Mouse (Mus musculus) lung, embryonic 14.5 days (tissue): ENCODE results near the gene Gm11549. TPM values are rescaled to one million over a fixed set of nuclear protein-coding genes. Genes with fewer than 3 reads are reported as not detected.

ENCODE experiments used
- ATAC-seq: fragments of 200-750 bp; cut with Nextera tagmentation; 2 replicates; pipeline ENCODE4 v1.8.0; 2017; ENCODE audit warnings: mild to moderate bottlenecking, moderate TSS enrichment, moderate library complexity; ENCODE audit not compliant: insufficient read depth
- DNase-seq: peaks from one replicate; pipeline ENCODE4 v3.0.0-alpha.2; 2015
- H3K27ac ChIP-seq: fragments of 300-500 bp; sonication (generic); 2 replicates; pipeline ENCODE4 v1.5.1; 2014; ENCODE audit warnings: low read depth, mild to moderate bottlenecking, moderate library complexity
- H3K27me3 ChIP-seq: fragments of 300-500 bp; sonication (generic); 2 replicates; pipeline ENCODE4 v1.6.1; 2014; ENCODE audit warnings: low read length, control low read depth; ENCODE audit not compliant: insufficient read depth
- H3K36me3 ChIP-seq: fragments of 300-500 bp; sonication (generic); 2 replicates; pipeline ENCODE4 v1.6.1; 2014; ENCODE audit warnings: control low read depth; ENCODE audit not compliant: insufficient read depth
- H3K4me1 ChIP-seq: fragments of 300-500 bp; sonication (generic); 2 replicates; pipeline ENCODE4 v1.6.1; 2014; ENCODE audit warnings: antibody characterized with exemption, control low read depth; ENCODE audit not compliant: insufficient read depth
- H3K4me2 ChIP-seq: fragments of 300-500 bp; sonication (generic); 2 replicates; pipeline ENCODE4 v1.6.1; 2014; ENCODE audit warnings: mild to moderate bottlenecking
- H3K4me3 ChIP-seq: fragments of 300-500 bp; sonication (generic); 2 replicates; pipeline ENCODE4 v1.5.1; 2014; ENCODE audit warnings: low read depth, low read length
- H3K9ac ChIP-seq: fragments of 300-500 bp; sonication (generic); 2 replicates; pipeline ENCODE4 v1.6.1; 2014
- H3K9me3 ChIP-seq: fragments of 300-500 bp; sonication (generic); 2 replicates; pipeline ENCODE4 v1.6.1; 2016; ENCODE audit warnings: low read depth, low read length, control low read depth
- CTCF ChIP-seq: IDR thresholded peaks from 2 replicates; pipeline ENCODE4 v1.5.1; 2016; ENCODE audit warnings: antibody characterized with exemption, low read depth
- WGBS: fragments of 180-500 bp; shearing (Covaris S2); extraction: QIAGEN DNeasy Blood & Tissue Kit; methylation state at CpG from one replicate; pipeline ENCODE4 v1.1.7; 2014; 5-methylcytosine and 5-hydroxymethylcytosine counted together
- polyA plus RNA-seq: library from polyadenylated mRNA; unstranded; fragments of >200 nt; fragmentation: Nextera tagmentation; extraction: Ambion mirVana; gene quantifications from 2 replicates; pipeline ENCODE4 v1.2.1, GENCODE M21; 2014

Gm11549 gene
- polyA plus RNA-seq, 1 experiment from 2014 or later, result 0.12 TPM

DNA sequence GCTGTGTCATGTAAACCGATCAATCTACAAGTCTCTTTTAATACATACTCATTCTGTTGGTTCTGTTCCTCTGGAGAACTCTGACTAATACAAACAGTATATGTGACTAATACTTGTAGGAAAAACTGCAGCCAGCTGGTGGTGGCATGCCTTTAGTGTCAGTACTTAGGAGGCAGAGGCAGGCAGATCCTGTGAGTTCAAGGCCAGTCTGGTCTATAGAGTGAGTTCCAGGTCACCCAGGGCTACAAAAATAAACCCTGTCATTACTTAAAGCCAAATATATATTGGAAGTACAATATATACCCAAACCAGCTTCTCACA is 32.1 kb downstream of the Gm11549 start:
- no peaks in the 10 kb centered on the region for H3K36me3 ChIP-seq
- DNase-seq, result no peak
- 96% methylated on average over 1 of the region's 1 CpGs for WGBS
- no peaks in the 10 kb centered on the region for H3K9me3 ChIP-seq
- ATAC-seq, result no peak
- no peaks in the 10 kb centered on the region for H3K4me1 ChIP-seq
- H3K4me3 ChIP-seq, result no peak overlapping the region
- H3K4me2 ChIP-seq, result no peak overlapping the region
- H3K27ac ChIP-seq, result no peak overlapping the region
- no peak overlapping the region for H3K9ac ChIP-seq
- TF ChIP-seq CTCF, result no peak
- no peaks in the 10 kb centered on the region for H3K27me3 ChIP-seq

DNA sequence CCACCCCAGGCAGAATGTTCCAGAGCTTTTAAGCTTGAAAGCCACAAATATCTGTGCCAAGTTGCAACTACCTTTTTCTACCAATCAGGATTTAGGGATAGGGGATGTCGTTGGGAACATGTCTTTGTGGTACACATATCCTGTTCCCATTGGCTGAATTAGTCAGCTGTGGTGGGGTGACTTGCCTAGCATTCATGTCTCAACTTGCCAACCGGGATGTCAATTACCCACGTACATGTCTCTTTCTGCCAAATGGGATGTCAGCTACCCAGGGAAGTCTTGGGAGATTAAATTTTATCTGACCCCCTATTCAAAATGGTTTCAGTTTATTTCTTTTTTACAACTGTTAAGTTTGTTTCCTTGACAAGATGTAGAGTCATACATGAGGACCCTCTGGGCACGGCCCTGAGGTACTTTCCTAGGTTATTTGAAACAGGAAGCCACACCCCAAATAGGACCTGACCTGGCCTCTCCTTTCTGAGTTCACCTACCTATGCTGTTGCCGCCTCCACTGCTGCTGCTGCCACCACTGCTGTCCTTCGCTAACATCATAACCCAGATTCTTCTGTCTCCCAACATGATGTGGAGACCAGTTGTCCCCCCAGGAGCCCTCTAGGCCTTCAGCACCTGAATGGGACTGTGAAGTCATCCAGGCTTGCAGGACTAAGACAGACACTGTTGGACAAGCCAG is 32.6 kb downstream of the Gm11549 start:
- Histone ChIP-seq H3K4me3 (no peak overlapping the region), H3K27ac (no peak overlapping the region), H3K4me1 (no peaks in the 10 kb centered on the region), H3K36me3 (no peaks in the 10 kb centered on the region), H3K9me3 (no peaks in the 10 kb centered on the region), H3K4me2 (no peak overlapping the region), H3K9ac (no peak overlapping the region), H3K27me3 (no peaks in the 10 kb centered on the region)
- DNase-seq (no peak), ATAC-seq (no peak)
- no peak for TF ChIP-seq CTCF
- 79% methylated on average over 6 of the region's 6 CpGs for WGBS

DNA sequence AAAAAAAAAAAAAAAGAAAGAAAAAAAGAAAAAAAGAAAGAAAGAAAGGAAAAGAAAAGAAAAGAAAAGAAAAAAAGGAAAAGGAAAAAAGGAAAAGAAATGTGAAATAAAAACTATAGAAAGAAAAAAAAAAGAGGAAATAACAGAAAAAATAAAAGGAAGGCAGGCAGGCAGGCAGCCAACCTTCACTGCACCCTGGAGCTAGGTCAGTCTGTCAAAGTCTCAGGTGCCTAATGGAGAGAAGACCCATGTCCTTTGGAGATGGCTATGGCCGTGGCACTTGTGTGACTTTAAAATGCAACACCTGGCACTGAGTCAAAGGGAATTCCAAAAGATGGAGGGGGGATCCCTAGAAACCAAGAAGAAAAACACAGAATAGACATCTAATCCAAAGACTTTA is 33.2 kb downstream of the Gm11549 start:
- Histone ChIP-seq H3K27me3 (no peaks in the 10 kb centered on the region), H3K36me3 (no peaks in the 10 kb centered on the region), H3K9me3 (no peaks in the 10 kb centered on the region), H3K27ac (no peak overlapping the region), H3K4me1 (no peaks in the 10 kb centered on the region; the same call in 1 of the 2 replicates), H3K4me3 (no peak overlapping the region), H3K4me2 (no peak overlapping the region), H3K9ac (no peak overlapping the region)
- WGBS, result 64% methylated on average over 1 of the region's 1 CpGs
- TF ChIP-seq CTCF, result no peak
- ATAC-seq, result no peak
- no peak for DNase-seq

DNA sequence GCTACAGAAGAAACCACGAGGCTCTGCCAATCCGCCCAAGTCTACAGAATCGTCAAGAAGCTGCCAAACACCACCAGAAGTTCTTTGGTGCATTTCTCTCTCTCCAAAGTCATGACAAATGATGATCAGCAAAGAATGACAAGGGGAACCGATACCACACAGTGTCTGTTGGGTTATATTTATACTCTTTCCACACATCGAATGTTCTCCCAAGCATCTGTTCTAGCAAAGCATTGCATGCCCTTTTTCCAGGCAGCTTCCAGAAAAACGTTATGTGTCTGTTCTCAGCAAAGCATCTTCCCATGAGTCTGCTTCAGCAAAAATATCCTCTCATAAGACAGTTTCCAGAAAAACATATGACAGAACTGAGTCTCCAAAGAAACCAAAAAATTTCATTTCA is 34.7 kb downstream of the Gm11549 start:
- Histone ChIP-seq H3K27ac (no peak overlapping the region), H3K36me3 (no peaks in the 10 kb centered on the region), H3K9ac (no peak overlapping the region), H3K4me2 (no peak overlapping the region), H3K27me3 (no peaks in the 10 kb centered on the region), H3K4me3 (no peak overlapping the region), H3K9me3 (no peaks in the 10 kb centered on the region), H3K4me1 (peaks cover 5% of the 10 kb centered on the region)
- TF ChIP-seq CTCF, result no peak
- no peak for ATAC-seq
- no peak for DNase-seq
- WGBS, result 81% methylated on average over 6 of the region's 6 CpGs

DNA sequence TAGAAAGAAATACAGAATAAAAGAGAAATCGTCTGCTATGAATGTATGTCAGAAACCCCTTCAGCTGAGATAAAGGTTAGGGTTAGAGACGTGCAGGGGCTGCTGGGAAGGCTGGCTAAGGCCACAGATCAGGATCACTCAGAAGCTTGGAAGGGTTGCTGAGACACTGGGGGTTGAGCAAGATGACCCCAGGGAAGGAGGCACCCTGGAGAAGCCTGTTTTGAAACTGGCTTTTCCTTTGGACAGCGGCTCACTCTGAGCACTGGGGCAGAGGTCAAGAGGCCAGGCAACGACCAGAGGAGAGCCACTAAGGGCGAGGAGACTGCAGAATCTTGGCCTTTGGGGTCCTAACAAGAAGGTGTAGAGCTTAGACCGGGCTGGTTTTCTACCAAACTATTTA is 35.4 kb downstream of the Gm11549 start:
- H3K4me2 ChIP-seq, result no peak overlapping the region
- no peak for TF ChIP-seq CTCF
- H3K9me3 ChIP-seq, result no peaks in the 10 kb centered on the region
- H3K27me3 ChIP-seq, result no peaks in the 10 kb centered on the region
- no peak overlapping the region for H3K9ac ChIP-seq
- H3K4me1 ChIP-seq, result peaks cover 10% of the 10 kb centered on the region
- ATAC-seq (no peak), DNase-seq (no peak)
- no peaks in the 10 kb centered on the region for H3K36me3 ChIP-seq
- no peak overlapping the region for H3K27ac ChIP-seq
- no peak overlapping the region for H3K4me3 ChIP-seq
- 42% methylated on average over 6 of the region's 6 CpGs for WGBS

DNA sequence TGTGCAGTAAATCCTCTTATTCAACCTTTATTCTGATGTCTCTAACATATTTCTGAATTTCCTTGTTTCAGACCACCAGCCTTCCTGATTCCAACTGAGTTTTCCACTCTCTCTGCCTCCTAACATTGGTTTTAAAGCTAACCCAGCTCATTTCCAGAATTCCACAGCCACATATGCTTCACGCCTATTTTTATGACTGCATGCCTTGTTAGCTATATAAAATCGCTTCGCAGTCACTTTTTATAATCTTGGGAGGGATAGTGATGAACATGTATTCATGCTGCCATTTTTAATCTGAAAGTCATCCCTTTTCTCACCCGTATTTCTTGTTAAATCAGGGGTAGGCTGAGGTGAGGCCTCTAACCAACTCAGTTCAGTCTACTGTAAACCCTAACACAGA is 37.3 kb downstream of the Gm11549 start:
- Histone ChIP-seq H3K4me3 (no peak overlapping the region), H3K27me3 (no peaks in the 10 kb centered on the region), H3K27ac (no peak overlapping the region), H3K36me3 (no peaks in the 10 kb centered on the region), H3K4me1 (peaks cover 14% of the 10 kb centered on the region), H3K9ac (no peak overlapping the region), H3K4me2 (no peak overlapping the region), H3K9me3 (no peaks in the 10 kb centered on the region)
- no peak for ATAC-seq
- no peak for DNase-seq
- TF ChIP-seq CTCF, result no peak
- WGBS, result 88% methylated on average over 4 of the region's 4 CpGs

DNA sequence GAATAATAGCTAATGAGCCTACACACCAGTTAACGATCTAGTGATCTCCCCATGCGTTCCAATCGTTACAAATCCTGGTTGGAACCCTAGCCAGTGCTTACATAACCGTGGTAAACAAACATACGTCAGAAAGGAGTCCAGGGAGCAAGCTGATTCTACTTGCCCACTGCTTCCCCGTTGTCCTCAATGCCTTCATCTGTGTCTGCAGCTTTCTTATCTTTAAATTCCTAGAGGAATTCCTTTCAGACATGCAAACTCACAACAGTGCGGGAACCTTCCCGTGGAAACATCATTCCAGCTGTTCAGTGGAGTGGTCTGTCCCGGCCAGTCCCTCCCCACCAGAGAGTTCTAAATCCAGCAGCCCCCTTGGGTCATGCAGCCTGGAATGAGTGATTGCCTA is 38.7 kb downstream of the Gm11549 start:
- Histone ChIP-seq H3K9ac (no peak overlapping the region), H3K27ac (no peak overlapping the region), H3K9me3 (no peaks in the 10 kb centered on the region), H3K4me1 (peaks cover 14% of the 10 kb centered on the region), H3K4me3 (no peak overlapping the region), H3K36me3 (no peaks in the 10 kb centered on the region), H3K27me3 (no peaks in the 10 kb centered on the region), H3K4me2 (peak overlapping the region; percentile 31)
- no peak for TF ChIP-seq CTCF
- ATAC-seq (peak; percentile 68), DNase-seq (peak; percentile 69)
- 12% methylated on average over 9 of the region's 9 CpGs for WGBS
